In genomic region chr1:156085770-156086169, GRCm38 (mm10) we compare ENCODE assay signal across 8 mouse cellular contexts. TPM values are rescaled to one million over a fixed set of nuclear protein-coding genes. Genes with fewer than 3 reads are reported as not detected.
DNase-seq lines count a peak whose midpoint lies in the region; ATAC-seq and TF ChIP-seq lines count a peak whose summit lies in the region.
"Had no signal": no experiment of that assay in that cellular context is flagged by ENCODE, and none has a peak within 500 bp of the region (broad histone marks: within the 10 kb centered on the region; RNA-seq: fewer than 3 reads in every experiment).

No protein-coding gene starts in this region.

- H3K4me3 ChIP-seq in spleen, adult 2 months (ENCODE audit: extremely low read depth, insufficient read depth, insufficient read length), result no peak overlapping the region
- H3K4me3 ChIP-seq: stomach, embryonic 15.5 days had no signal

- no peak overlapping the region for H3K27ac ChIP-seq in spleen, adult 2 months (ENCODE audit: insufficient read depth, low read length)
- H3K27ac ChIP-seq: stomach, embryonic 15.5 days had no signal

- peak; percentile 55; the same call in 1 of the 2 replicates for ATAC-seq in erythroid progenitor cell, adult 5-6 weeks (replicated peaks; ENCODE audit: low FRiP score, poor library complexity, severe bottlenecking)
- ATAC-seq in megakaryocyte progenitor cell, adult 5-6 weeks (replicated peaks; ENCODE audit: poor library complexity), result peak; percentile 88

- 52% methylated on average over 5 of the region's 5 CpGs for WGBS in spleen, adult 2 months

- TF ChIP-seq CTCF in spleen, adult 2 months (IDR thresholded peaks at IDR 0.05; ENCODE audit: extremely low read depth, insufficient read depth, insufficient read length, insufficient replicate concordance), result peak; percentile 22; the same call in 1 of the 2 replicates
- TF ChIP-seq CTCF in brain, embryonic 14.5 days (IDR thresholded peaks at IDR 0.05; ENCODE audit: borderline replicate concordance, extremely low read depth, insufficient read depth, insufficient read length), result peak; percentile 70; the same call in 1 of the 2 replicates

- H3K4me1 ChIP-seq in spleen, adult 2 months (ENCODE audit: control insufficient read depth, insufficient read depth, insufficient read length), result no peaks in the 10 kb centered on the region
- H3K4me1 ChIP-seq: stomach, embryonic 15.5 days had no signal

- peak in 1 of 2 experiments; percentile 15 for DNase-seq in spleen, adult 2 months (ENCODE audit: low read depth in 1 of 2, low spot score in 2 of 2)
- no peak for DNase-seq in spleen, adult 18-20 months
- peak; percentile 86 for DNase-seq in brain, embryonic 14.5 days (ENCODE audit: low read depth)
- DNase-seq in hindlimb bud, embryonic 11.5 days (ENCODE audit: extremely low spot score, low read depth, low spot score), result peak; percentile 56
- peak; percentile 48 for DNase-seq in telencephalon, adult 2 months (ENCODE audit: low read depth, low spot score)

- TF ChIP-seq POLR2A in spleen, adult 2 months (IDR thresholded peaks at IDR 0.05; ENCODE audit: low read depth, low read length), result no peak
- no peak for TF ChIP-seq POLR2A in brain, embryonic 14.5 days (IDR thresholded peaks at IDR 0.05; ENCODE audit: borderline replicate concordance, extremely low read depth, insufficient read depth, insufficient read length, poor library complexity, severe bottlenecking)

- H3K27me3 ChIP-seq in spleen, adult 2 months (ENCODE audit: control insufficient read depth, insufficient read depth, low read length), result no peaks in the 10 kb centered on the region
- H3K27me3 ChIP-seq: stomach, embryonic 15.5 days had no signal

- no peaks in the 10 kb centered on the region for H3K36me3 ChIP-seq in spleen, adult 2 months (ENCODE audit: control insufficient read depth, insufficient read depth, low read length)
- H3K36me3 ChIP-seq: stomach, embryonic 15.5 days had no signal

RNA-seq across cellular contexts. Expression of gene Tor1aip1, which starts 49.5 kb away (rescaled TPM):
- 17.5 and 17.6 TPM in 2 replicates for polyA plus RNA-seq in spleen, adult 2 months (2012; rRNA removed)
- 8.6 and 14.6 TPM in 2 replicates for polyA plus RNA-seq in brain, embryonic 14.5 days (2012; rRNA removed)
- total RNA-seq in erythroid progenitor cell, adult 5-6 weeks (2015; ENCODE audit: low replicate concordance), result 85.1 and 91.9 TPM in 2 replicates
- total RNA-seq in erythroid progenitor cell, adult 5-6 weeks (2017; ENCODE audit: low replicate concordance), result 34.5 and 75.0 TPM in 2 replicates
- total RNA-seq in megakaryocyte progenitor cell, adult 5-6 weeks (2015), result 76.6 and 80.7 TPM in 2 replicates
- 31.5 and 40.1 TPM in 2 replicates for total RNA-seq in megakaryocyte progenitor cell, adult 5-6 weeks (2017)

RNA-seq across cellular contexts. Expression of gene Tor1aip2, which starts 50.6 kb away (rescaled TPM):
- 27.6 and 28.9 TPM in 2 replicates for polyA plus RNA-seq in spleen, adult 2 months (2012; rRNA removed)
- 57.9 and 61.6 TPM in 2 replicates for polyA plus RNA-seq in brain, embryonic 14.5 days (2012; rRNA removed)
- 119 and 138 TPM in 2 replicates for total RNA-seq in erythroid progenitor cell, adult 5-6 weeks (2015; ENCODE audit: low replicate concordance)
- total RNA-seq in erythroid progenitor cell, adult 5-6 weeks (2017; ENCODE audit: low replicate concordance), result 128 and 132 TPM in 2 replicates
- total RNA-seq in megakaryocyte progenitor cell, adult 5-6 weeks (2015), result 93.0 and 109 TPM in 2 replicates
- 50.1 and 50.6 TPM in 2 replicates for total RNA-seq in megakaryocyte progenitor cell, adult 5-6 weeks (2017)

Comparison
In these comparisons a context has a peak if more than half of its experiments do, and no peak if none do; other contexts are left out.
1. DNase-seq: peak in brain, embryonic 14.5 days (single experiment), hindlimb bud, embryonic 11.5 days (single experiment) and telencephalon, adult 2 months (single experiment); none in spleen, adult 18-20 months (0 of 2).